Mouse (Mus musculus): ENCODE data around the gene Mcfd2.

Mcfd2 gene

GRCm38 (mm10) chr17:87236725-87237650 is 28.7 kb downstream of the Mcfd2 start:
- no peak for DNase-seq (ENCODE audit: low spot score in 2 of 2)

DNA sequence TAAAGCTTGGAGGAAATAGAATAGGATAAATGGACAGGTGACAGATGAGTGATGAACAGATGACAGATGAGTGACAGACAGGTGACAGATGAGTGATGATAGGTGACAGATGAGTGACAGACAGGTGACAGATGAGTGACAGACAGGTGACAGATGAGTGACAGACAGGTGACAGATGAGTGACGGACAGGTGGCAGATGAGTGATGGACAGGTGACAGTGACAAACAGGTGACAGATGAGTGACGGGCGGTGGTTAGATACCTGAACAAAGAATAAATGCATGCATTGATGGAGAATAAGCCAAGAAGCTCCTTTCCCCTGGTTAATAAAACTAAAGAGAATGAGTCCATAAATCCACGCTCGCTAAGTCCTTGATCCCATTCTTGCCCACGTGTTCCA is 30.7 kb downstream of the Mcfd2 start:
- DNase-seq (ENCODE audit: low spot score in 2 of 2) = no peak

- no peak for DNase-seq (ENCODE audit: low spot score in 2 of 2)
These were observed 37.9 kb downstream of the Mcfd2 start for GRCm38 (mm10) chr17:87227878-87228277.

GRCm38 (mm10) chr17:87226079-87226640 is 39.6 kb downstream of the Mcfd2 start:
- no peak for DNase-seq (ENCODE audit: low spot score in 2 of 2)

- DNase-seq (ENCODE audit: low spot score in 2 of 2) = no peak
These were observed 40.4 kb downstream of the Mcfd2 start for GRCm38 (mm10) chr17:87225384-87225783.

DNA sequence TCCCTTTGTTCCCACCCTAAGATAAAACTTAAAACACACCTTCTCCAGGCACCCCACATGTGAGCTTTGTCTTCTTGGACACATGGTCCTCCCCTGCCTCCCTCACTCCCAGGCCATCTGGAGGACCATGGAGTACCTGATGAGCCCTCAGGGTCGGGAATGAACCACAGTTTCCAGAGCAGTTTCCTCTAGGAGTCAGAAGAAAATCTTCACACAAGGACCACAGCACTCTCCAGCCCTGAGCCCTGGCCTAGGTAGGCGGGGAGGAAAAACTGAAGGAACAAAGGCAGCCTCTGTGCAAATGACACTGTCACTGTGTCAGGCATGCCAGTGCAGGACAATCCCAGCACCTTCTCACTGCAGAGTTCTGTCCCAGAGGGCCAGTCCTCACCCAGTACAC is 41.3 kb downstream of the Mcfd2 start:
- no peak for DNase-seq (ENCODE audit: low spot score in 2 of 2)

DNA sequence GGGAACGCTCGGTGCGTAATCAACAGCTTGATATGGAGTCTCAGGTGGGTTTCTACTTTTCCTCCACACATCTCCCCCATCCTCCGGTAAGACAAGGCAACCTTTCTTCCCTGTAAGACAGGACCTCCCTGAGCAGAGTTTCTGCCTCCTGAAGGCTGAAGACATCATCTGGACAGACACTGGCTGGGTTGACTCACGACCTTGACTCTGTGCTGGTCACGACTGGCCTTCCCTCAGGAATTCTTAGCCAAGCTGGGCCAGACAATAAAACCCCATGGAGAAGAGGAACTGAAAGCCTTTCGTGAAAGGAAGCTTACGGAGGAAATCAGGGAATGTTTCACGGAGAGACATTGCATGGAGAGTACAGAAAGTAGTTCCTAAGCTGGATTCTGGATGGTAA is 46.3 kb downstream of the Mcfd2 start:
- no peak for DNase-seq (ENCODE audit: low spot score in 2 of 2)

GRCm38 (mm10) chr17:87214523-87214922 is 51.2 kb downstream of the Mcfd2 start:
- no peak for DNase-seq (ENCODE audit: low spot score in 2 of 2)

- no peak for DNase-seq (ENCODE audit: low spot score in 2 of 2)
These were observed 55.2 kb downstream of the Mcfd2 start for GRCm38 (mm10) chr17:87210525-87210924.

- no peak for DNase-seq (ENCODE audit: low spot score in 2 of 2)
These were observed 58.9 kb downstream of the Mcfd2 start for GRCm38 (mm10) chr17:87206885-87207284.

Data from spleen, postnatal 14 days (tissue).